Mouse (Mus musculus) lung, embryonic 14.5 days (tissue): ENCODE measurements around the gene Psmb9. TPM values are rescaled to one million over a fixed set of nuclear protein-coding genes. Genes with fewer than 3 reads are reported as not detected.

ENCODE experiments used
- ATAC-seq: fragments of 200-750 bp; cut with Nextera tagmentation; 2 replicates; pipeline ENCODE4 v1.8.0; 2017; ENCODE audit warnings: mild to moderate bottlenecking, moderate TSS enrichment, moderate library complexity; ENCODE audit not compliant: insufficient read depth
- DNase-seq: peaks from one replicate; pipeline ENCODE4 v3.0.0-alpha.2; 2015
- H3K27ac ChIP-seq: fragments of 300-500 bp; sonication (generic); 2 replicates; pipeline ENCODE4 v1.5.1; 2014; ENCODE audit warnings: low read depth, mild to moderate bottlenecking, moderate library complexity
- H3K27me3 ChIP-seq: fragments of 300-500 bp; sonication (generic); 2 replicates; pipeline ENCODE4 v1.6.1; 2014; ENCODE audit warnings: low read length, control low read depth; ENCODE audit not compliant: insufficient read depth
- H3K36me3 ChIP-seq: fragments of 300-500 bp; sonication (generic); 2 replicates; pipeline ENCODE4 v1.6.1; 2014; ENCODE audit warnings: control low read depth; ENCODE audit not compliant: insufficient read depth
- H3K4me1 ChIP-seq: fragments of 300-500 bp; sonication (generic); 2 replicates; pipeline ENCODE4 v1.6.1; 2014; ENCODE audit warnings: antibody characterized with exemption, control low read depth; ENCODE audit not compliant: insufficient read depth
- H3K4me2 ChIP-seq: fragments of 300-500 bp; sonication (generic); 2 replicates; pipeline ENCODE4 v1.6.1; 2014; ENCODE audit warnings: mild to moderate bottlenecking
- H3K4me3 ChIP-seq: fragments of 300-500 bp; sonication (generic); 2 replicates; pipeline ENCODE4 v1.5.1; 2014; ENCODE audit warnings: low read depth, low read length
- H3K9ac ChIP-seq: fragments of 300-500 bp; sonication (generic); 2 replicates; pipeline ENCODE4 v1.6.1; 2014
- H3K9me3 ChIP-seq: fragments of 300-500 bp; sonication (generic); 2 replicates; pipeline ENCODE4 v1.6.1; 2016; ENCODE audit warnings: low read depth, low read length, control low read depth
- CTCF ChIP-seq: IDR thresholded peaks from 2 replicates; pipeline ENCODE4 v1.5.1; 2016; ENCODE audit warnings: antibody characterized with exemption, low read depth
- WGBS: fragments of 180-500 bp; shearing (Covaris S2); extraction: QIAGEN DNeasy Blood & Tissue Kit; methylation state at CpG from one replicate; pipeline ENCODE4 v1.1.7; 2014; 5-methylcytosine and 5-hydroxymethylcytosine counted together
- polyA plus RNA-seq: library from polyadenylated mRNA; unstranded; fragments of >200 nt; fragmentation: Nextera tagmentation; extraction: Ambion mirVana; gene quantifications from 2 replicates; pipeline ENCODE4 v1.2.1, GENCODE M21; 2014

Gene Psmb9
- polyA plus RNA-seq, 1 experiment from 2014 or later = 3.4 TPM

- H3K4me1 ChIP-seq = no peaks in the 10 kb centered on the region
- H3K36me3 ChIP-seq = no peaks in the 10 kb centered on the region
- H3K9me3 ChIP-seq = no peaks in the 10 kb centered on the region
- H3K4me3 ChIP-seq = no peak overlapping the region
- H3K9ac ChIP-seq = no peak overlapping the region
- H3K27ac ChIP-seq = no peak overlapping the region
- no peak for DNase-seq
- TF ChIP-seq CTCF = no peak
- ATAC-seq = no peak
- peaks cover 46% of the 10 kb centered on the region for H3K27me3 ChIP-seq
- 83% methylated on average over 16 of the region's 16 CpGs for WGBS
- H3K4me2 ChIP-seq = no peak overlapping the region
Observed at GRCm38 (mm10) chr17:34200772-34201505, 13.4 kb upstream of the Psmb9 start.

DNA sequence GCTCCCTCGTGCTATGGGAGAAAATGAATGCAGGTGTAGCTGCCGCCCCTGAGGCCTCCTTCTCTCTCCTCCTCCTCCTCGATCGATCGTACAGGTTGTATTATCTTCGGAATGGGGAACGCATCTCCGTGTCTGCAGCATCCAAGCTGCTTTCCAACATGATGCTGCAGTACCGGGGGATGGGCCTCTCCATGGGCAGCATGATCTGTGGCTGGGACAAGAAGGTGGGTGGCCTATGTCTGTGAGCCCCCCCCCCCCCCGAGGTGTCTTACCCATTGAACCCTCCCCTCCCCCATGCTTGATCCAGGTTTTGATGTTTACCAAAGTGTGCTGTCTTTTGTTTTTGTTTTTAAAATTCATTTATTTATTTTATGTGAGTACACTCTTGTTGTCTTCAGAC, 12.5 kb upstream of the Psmb9 start:
- Histone ChIP-seq H3K27me3 (peaks cover 46% of the 10 kb centered on the region), H3K4me2 (no peak overlapping the region), H3K9me3 (no peaks in the 10 kb centered on the region), H3K27ac (no peak overlapping the region), H3K9ac (no peak overlapping the region), H3K4me3 (no peak overlapping the region), H3K36me3 (no peaks in the 10 kb centered on the region), H3K4me1 (no peaks in the 10 kb centered on the region)
- no peak for DNase-seq
- 83% methylated on average over 10 of the region's 10 CpGs for WGBS
- no peak for TF ChIP-seq CTCF
- ATAC-seq = no peak

DNA sequence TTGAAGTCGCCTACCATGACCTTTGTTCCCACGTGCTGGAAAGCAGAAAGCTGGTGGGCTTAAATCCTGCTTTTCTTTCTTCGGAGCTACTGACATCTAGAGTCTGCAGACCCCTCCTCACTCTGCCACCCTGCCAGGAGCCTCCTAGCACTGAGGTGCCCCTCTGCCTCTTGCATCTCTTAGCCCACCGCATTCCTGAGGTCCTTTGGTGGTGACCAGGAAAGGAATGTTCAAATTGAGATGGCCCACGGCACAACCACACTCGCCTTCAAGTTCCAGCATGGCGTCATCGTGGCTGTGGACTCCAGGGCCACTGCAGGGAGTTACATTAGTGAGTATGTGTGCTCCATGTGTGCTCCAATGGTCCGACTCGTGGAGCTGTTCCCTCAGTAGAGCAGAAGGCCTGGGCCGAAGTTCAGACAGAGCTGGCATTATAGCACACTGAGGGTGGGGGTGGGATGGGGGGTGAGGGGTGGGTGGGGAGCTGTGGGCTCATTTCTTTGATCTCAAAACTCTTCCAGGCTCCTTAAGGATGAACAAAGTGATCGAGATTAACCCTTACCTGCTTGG, 11.6 kb upstream of the Psmb9 start:
- no peak overlapping the region for H3K9ac ChIP-seq
- H3K27ac ChIP-seq = no peak overlapping the region
- H3K9me3 ChIP-seq = no peaks in the 10 kb centered on the region
- H3K27me3 ChIP-seq = peaks cover 51% of the 10 kb centered on the region
- 59% methylated on average over 12 of the region's 12 CpGs for WGBS
- DNase-seq = no peak
- ATAC-seq = no peak
- no peak for TF ChIP-seq CTCF
- no peaks in the 10 kb centered on the region for H3K36me3 ChIP-seq
- no peak overlapping the region for H3K4me3 ChIP-seq
- no peaks in the 10 kb centered on the region for H3K4me1 ChIP-seq
- no peak overlapping the region for H3K4me2 ChIP-seq

DNA sequence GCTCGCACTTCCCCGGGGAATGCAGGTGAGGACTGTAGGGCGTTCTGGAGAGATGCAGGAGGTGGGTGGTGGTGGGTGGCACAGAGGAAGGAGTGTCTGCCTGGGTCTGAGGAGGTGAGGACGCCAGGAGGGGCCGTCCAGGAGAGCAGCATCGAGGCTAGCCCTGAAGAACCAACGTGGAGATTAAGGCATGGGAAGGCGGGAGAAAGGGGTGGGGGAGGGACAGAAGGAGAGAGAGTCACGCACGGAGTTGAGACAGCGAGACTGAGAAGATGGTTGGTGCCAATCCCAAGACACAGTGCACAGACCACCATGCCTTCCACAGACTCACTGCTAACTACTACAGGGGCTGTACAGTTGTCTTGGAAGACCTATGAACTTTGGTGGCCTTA, 11.0 kb upstream of the Psmb9 start:
- Histone ChIP-seq H3K4me3 (peak overlapping the region; percentile 43), H3K27ac (no peak overlapping the region), H3K4me2 (peak overlapping the region; percentile 69), H3K9ac (peak overlapping the region; percentile 36), H3K27me3 (peaks cover 57% of the 10 kb centered on the region), H3K36me3 (no peaks in the 10 kb centered on the region), H3K9me3 (no peaks in the 10 kb centered on the region), H3K4me1 (no peaks in the 10 kb centered on the region)
- WGBS = 8% methylated on average over 11 of the region's 11 CpGs
- no peak for TF ChIP-seq CTCF
- DNase-seq = no peak
- ATAC-seq = peak; percentile 15; the same call in 1 of the 2 replicates

GRCm38 (mm10) chr17:34197904-34198520, 10.4 kb upstream of the Psmb9 start:
- H3K27ac ChIP-seq = no peak overlapping the region
- peak overlapping the region; percentile 36 for H3K9ac ChIP-seq
- 4% methylated on average over 32 of the region's 32 CpGs for WGBS
- peaks cover 61% of the 10 kb centered on the region for H3K27me3 ChIP-seq
- no peaks in the 10 kb centered on the region for H3K36me3 ChIP-seq
- peak overlapping the region; percentile 43 for H3K4me3 ChIP-seq
- peak; percentile 11; the same call in 1 of the 2 replicates for ATAC-seq
- no peaks in the 10 kb centered on the region for H3K4me1 ChIP-seq
- DNase-seq = peak; percentile 35
- no peak for TF ChIP-seq CTCF
- H3K4me2 ChIP-seq = peak overlapping the region; percentile 69
- H3K9me3 ChIP-seq = no peaks in the 10 kb centered on the region

- peak; percentile 95 for DNase-seq
- no peaks in the 10 kb centered on the region for H3K36me3 ChIP-seq
- H3K27ac ChIP-seq = no peak within 1 kb of the TSS
- ATAC-seq = peak; percentile 90
- peak within 1 kb of the TSS; percentile 69 for H3K4me2 ChIP-seq
- H3K9ac ChIP-seq = peak within 1 kb of the TSS; percentile 36
- TF ChIP-seq CTCF = no peak
- peaks cover 69% of the 10 kb centered on the region for H3K27me3 ChIP-seq
- no peaks in the 10 kb centered on the region for H3K4me1 ChIP-seq
- WGBS = 3% methylated on average over 41 of the region's 41 CpGs
- no peaks in the 10 kb centered on the region for H3K9me3 ChIP-seq
- peak within 1 kb of the TSS; percentile 43 for H3K4me3 ChIP-seq
Observed at GRCm38 (mm10) chr17:34196941-34197894, 9.7 kb upstream of the Psmb9 start, which contains the start of gene Psmb8. TSS of gene Psmb8 (plus strand) at chr17:34197721.
